Mouse (Mus musculus): ENCODE results near the gene Gm20388. TPM values are rescaled to one million over a fixed set of nuclear protein-coding genes. Genes with fewer than 3 reads are reported as not detected.

Gene Gm20388
- polyA plus RNA-seq, 1 experiment from 2014 or later: 3.6 TPM

DNA sequence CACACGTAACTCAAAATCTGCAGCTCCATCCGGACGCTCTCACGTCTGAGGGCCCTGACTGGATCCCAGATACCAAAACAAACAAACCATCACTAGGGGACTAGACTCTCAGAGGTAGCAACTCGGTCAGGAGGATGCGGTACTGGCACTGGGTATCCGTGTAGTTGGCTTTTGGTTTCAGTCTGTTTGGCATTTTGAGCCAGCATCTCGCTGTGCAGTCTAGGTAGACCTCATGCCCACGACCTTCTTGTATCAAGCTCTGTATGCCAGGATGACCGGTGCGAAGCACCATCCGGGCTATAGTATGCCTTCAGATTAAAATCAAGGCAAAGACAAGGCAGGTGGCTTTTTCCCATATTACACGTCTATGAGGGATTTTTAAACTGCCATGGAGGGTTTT is 3916.9 kb downstream of the Gm20388 start:
- 92% methylated on average over 13 of the region's 13 CpGs for WGBS
- Histone ChIP-seq H3K4me3 (no peak overlapping the region), H3K27ac (replicated peaks) (no peak overlapping the region), H3K27me3 (replicated peaks; ENCODE audit: low read depth, poor library complexity, severe bottlenecking) (no peaks in the 10 kb centered on the region), H3K4me1 (peaks cover 9% of the 10 kb centered on the region; the same call in 1 of the 2 replicates), H3K36me3 (replicated peaks) (peaks cover 100% of the 10 kb centered on the region), H3K9me3 (peaks cover 4% of the 10 kb centered on the region; the same call in 1 of the 2 replicates)
- no peak for DNase-seq (ENCODE audit: low spot score)

DNA sequence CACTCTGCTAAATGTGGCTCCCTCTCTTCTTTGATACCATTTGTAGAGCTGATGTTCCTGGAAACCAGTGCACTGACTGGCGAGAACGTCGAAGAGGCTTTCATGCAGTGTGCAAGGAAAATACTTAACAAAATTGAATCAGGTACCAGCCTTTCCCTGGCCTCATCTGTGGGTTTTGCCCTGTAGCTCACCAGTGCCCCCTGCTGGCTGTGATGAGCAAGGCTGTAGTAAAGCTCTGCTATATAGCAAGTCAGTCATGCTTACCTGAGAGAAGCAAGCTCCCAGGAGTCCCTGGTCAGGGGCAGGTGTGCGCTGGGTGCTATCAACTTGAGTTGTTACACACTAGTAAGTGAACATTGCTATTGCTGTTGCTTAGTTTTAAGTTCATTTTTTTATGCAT is 3922.1 kb downstream of the Gm20388 start:
- peak; percentile 52 for DNase-seq (ENCODE audit: low spot score)
- Histone ChIP-seq H3K4me3 (no peak overlapping the region), H3K27me3 (replicated peaks; ENCODE audit: low read depth, poor library complexity, severe bottlenecking) (no peaks in the 10 kb centered on the region), H3K4me1 (no peaks in the 10 kb centered on the region), H3K9me3 (no peaks in the 10 kb centered on the region), H3K27ac (replicated peaks) (no peak overlapping the region), H3K36me3 (replicated peaks) (peaks cover 100% of the 10 kb centered on the region)
- 95% methylated on average over 4 of the region's 4 CpGs for WGBS

DNA sequence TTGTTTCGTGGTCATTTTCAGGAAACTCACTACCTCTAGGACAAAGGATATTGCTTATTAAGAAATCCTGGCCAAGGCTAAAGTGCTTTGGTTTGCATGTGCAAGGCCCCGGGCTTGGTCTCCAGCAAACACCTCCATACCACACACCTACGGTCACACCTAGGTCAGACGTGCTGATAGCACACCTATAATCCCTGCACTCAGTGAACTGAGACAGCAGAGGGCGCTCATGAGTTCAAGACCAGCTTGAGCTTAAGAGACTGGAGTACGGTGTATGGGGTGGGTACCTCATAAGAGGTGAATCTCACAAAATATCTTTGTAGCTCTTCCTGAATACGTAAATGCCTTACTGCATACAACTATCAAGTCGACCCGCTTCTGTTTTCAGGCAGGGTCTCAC is 3924.8 kb downstream of the Gm20388 start:
- H3K36me3 ChIP-seq (replicated peaks): peaks cover 79% of the 10 kb centered on the region
- DNase-seq (ENCODE audit: low spot score): peak; percentile 59
- H3K27me3 ChIP-seq (replicated peaks; ENCODE audit: low read depth, poor library complexity, severe bottlenecking): no peaks in the 10 kb centered on the region
- no peak overlapping the region for H3K4me3 ChIP-seq
- H3K4me1 ChIP-seq: no peaks in the 10 kb centered on the region
- no peaks in the 10 kb centered on the region for H3K9me3 ChIP-seq
- 59% methylated on average over 9 of the region's 9 CpGs for WGBS
- no peak overlapping the region for H3K27ac ChIP-seq (replicated peaks)

DNA sequence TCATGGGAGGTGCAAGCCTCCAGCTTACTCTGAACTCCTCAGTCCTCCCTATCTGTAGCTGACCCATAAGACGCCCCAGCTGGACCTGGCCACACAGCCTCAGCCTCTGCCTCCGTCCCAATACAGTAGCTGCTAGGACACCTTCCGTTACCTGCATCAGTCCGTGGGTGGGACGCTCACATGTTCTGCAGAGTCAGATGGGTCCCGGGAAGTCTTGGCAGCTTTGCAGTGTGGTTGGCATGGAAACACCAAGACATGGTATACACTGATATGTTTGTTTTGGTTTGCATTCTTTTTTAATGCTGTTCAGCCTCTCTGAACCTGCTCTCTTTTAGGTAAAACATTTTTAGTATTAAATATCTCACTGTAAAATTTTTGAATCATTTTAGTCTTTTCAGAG is 3925.7 kb downstream of the Gm20388 start:
- DNase-seq (ENCODE audit: low spot score): no peak
- Histone ChIP-seq H3K9me3 (no peaks in the 10 kb centered on the region), H3K27ac (replicated peaks) (no peak overlapping the region), H3K4me1 (no peaks in the 10 kb centered on the region), H3K4me3 (no peak overlapping the region), H3K27me3 (replicated peaks; ENCODE audit: low read depth, poor library complexity, severe bottlenecking) (no peaks in the 10 kb centered on the region), H3K36me3 (replicated peaks) (peaks cover 76% of the 10 kb centered on the region)
- 91% methylated on average over 6 of the region's 6 CpGs for WGBS

DNA sequence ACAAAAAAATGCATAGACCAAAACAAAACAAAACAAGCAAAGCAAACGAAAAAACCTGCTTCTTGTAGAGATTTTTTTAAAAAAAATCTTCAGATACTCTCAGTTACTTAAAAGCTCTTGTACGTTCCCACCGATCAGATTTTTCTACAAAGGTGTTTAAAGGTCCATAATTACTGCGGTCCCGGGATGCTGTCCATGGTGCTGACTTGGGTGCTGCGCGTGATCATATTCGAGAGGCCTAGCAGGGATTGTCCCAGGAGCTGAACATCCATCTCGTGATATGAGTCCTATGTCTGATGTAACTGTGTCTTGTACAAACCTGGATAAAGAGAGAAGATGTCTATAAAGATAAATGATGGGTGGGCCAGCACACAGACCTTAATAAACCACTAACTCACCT is 3927.9 kb downstream of the Gm20388 start:
- WGBS: 73% methylated on average over 9 of the region's 9 CpGs
- peak; percentile 57 for DNase-seq (ENCODE audit: low spot score)
- peaks cover 68% of the 10 kb centered on the region for H3K36me3 ChIP-seq (replicated peaks)

DNA sequence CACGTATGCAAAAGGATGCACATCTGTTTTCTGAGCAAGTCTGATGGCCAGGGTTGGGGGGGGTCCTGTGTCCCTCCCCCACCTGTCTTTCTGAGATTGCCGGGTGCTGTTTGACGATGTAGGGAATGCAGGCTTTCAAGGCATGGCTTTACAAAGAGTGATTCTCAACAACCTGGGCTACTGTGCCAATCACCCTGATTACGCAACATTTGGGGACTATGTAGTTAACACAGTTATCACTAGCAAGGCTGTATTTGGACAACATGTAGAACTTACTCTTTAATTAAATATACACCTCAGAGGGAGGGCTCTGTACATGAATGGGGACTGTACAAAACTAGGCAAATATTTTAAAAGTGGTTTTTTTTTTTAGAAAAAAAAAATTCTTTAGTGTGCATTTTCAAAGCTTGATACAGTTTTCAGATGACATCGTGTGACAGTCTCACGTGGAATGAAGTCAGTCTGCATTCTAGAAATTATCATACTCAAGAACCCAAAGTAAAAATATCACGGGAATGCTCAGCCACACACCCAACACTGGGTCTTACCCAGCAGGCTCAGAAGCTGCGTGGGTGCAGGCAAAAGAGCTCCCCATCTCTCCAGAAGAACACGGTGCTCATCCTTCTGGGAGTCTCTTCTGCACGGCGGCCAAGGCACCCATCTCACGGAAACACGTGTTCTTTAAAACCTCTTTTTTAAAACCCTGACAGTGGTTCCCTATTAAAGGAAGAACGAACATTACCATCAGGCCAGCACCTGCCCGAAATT is 3930.1 kb downstream of the Gm20388 start:
- 92% methylated on average over 15 of the region's 15 CpGs for WGBS
- no peak for DNase-seq (ENCODE audit: low spot score)
- Histone ChIP-seq H3K36me3 (replicated peaks) (peaks cover 49% of the 10 kb centered on the region), H3K27me3 (replicated peaks; ENCODE audit: low read depth, poor library complexity, severe bottlenecking) (no peaks in the 10 kb centered on the region), H3K4me1 (0 out of 2 replicates have a peak, but pooled peaks cover 2% of the 10 kb centered on the region), H3K9me3 (no peaks in the 10 kb centered on the region), H3K27ac (replicated peaks) (no peak overlapping the region), H3K4me3 (no peak overlapping the region)

More for the DNA sequence above, 3927.9 kb downstream of the Gm20388 start:
- Histone ChIP-seq H3K27me3 (replicated peaks; ENCODE audit: low read depth, poor library complexity, severe bottlenecking) (no peaks in the 10 kb centered on the region), H3K9me3 (no peaks in the 10 kb centered on the region), H3K27ac (replicated peaks) (no peak overlapping the region), H3K4me3 (no peak overlapping the region), H3K4me1 (no peaks in the 10 kb centered on the region)

DNA sequence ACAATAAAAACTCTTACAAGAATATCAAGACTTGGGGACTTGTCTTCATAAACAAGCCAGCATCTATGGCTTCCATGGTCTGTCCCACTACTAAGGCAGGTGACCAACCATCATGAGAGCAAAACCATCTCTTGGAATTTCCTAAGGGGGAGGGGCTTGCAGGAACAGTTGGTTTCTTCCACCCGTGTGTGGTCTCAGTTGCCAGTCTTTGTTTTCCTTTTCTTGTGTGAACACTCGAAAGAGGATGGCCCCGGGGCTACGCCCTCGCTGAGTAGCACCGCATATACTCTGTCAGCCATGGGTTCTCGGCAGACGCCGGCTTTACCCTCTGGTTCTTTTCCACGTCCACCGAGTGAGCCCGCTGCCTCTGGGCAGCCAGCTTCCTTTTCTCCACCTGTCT is 3931.4 kb downstream of the Gm20388 start:
- peaks cover 6% of the 10 kb centered on the region; the same call in 1 of the 2 replicates for H3K4me1 ChIP-seq
- H3K4me3 ChIP-seq: no peak overlapping the region
- WGBS: 90% methylated on average over 12 of the region's 12 CpGs
- no peaks in the 10 kb centered on the region for H3K9me3 ChIP-seq
- H3K27me3 ChIP-seq (replicated peaks; ENCODE audit: low read depth, poor library complexity, severe bottlenecking): no peaks in the 10 kb centered on the region
- DNase-seq (ENCODE audit: low spot score): no peak
- H3K27ac ChIP-seq (replicated peaks): no peak overlapping the region
- H3K36me3 ChIP-seq (replicated peaks): peaks cover 36% of the 10 kb centered on the region

DNA sequence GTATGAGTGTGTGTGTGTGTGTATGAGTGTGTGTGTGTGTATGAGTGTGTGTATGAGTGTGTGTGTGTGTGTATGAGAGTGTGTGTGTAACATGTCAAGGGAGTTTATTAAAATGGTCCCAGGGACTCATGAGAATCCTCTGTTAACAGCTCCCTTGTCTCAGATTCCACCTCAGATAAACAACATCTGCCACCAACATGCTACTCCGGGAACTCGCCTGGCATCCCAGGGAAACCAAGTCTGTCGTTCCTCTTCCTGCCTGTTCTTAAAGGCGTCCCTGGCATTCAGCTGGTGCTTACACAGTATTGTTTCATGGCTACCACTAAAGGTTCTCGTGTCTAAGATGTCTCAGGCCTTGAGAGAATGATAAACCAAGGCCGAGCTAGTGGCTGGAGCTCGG is 3933.7 kb downstream of the Gm20388 start:
- no peaks in the 10 kb centered on the region for H3K9me3 ChIP-seq
- no peaks in the 10 kb centered on the region for H3K27me3 ChIP-seq (replicated peaks; ENCODE audit: low read depth, poor library complexity, severe bottlenecking)
- H3K27ac ChIP-seq (replicated peaks): no peak overlapping the region
- 88% methylated on average over 7 of the region's 7 CpGs for WGBS
- H3K4me3 ChIP-seq: no peak overlapping the region
- H3K36me3 ChIP-seq (replicated peaks): peaks cover 26% of the 10 kb centered on the region
- peaks cover 10% of the 10 kb centered on the region; the same call in 1 of the 2 replicates for H3K4me1 ChIP-seq
- DNase-seq (ENCODE audit: low spot score): no peak

DNA sequence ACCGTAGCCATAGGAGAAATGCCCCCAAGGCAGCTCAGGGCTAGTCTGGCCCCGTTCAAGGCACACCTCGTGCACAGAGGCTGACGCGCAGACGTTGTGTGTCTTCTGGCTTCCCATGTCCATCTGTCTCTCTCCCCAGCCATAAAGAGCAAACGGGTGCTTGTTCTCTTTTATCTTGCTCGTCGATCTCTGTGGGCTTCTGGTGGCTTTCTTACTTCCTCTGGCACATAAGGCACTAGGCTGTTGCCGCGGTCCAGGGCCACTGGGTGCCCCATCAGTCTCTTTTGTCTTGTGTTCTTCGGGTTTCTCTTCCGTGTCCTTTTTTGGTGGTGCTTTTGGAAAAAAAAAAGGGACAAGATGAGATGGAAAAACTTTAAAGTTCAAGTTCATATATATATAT is 3934.5 kb downstream of the Gm20388 start:
- H3K9me3 ChIP-seq: no peaks in the 10 kb centered on the region
- H3K4me1 ChIP-seq: peaks cover 10% of the 10 kb centered on the region; the same call in 1 of the 2 replicates
- peaks cover 26% of the 10 kb centered on the region for H3K36me3 ChIP-seq (replicated peaks)
- H3K27me3 ChIP-seq (replicated peaks; ENCODE audit: low read depth, poor library complexity, severe bottlenecking): no peaks in the 10 kb centered on the region
- H3K4me3 ChIP-seq: no peak overlapping the region
- WGBS: 92% methylated on average over 13 of the region's 13 CpGs
- no peak for DNase-seq (ENCODE audit: low spot score)
- H3K27ac ChIP-seq (replicated peaks): 0 out of 2 replicates have a peak overlapping the region, but pooled peaks have one; percentile 6

DNA sequence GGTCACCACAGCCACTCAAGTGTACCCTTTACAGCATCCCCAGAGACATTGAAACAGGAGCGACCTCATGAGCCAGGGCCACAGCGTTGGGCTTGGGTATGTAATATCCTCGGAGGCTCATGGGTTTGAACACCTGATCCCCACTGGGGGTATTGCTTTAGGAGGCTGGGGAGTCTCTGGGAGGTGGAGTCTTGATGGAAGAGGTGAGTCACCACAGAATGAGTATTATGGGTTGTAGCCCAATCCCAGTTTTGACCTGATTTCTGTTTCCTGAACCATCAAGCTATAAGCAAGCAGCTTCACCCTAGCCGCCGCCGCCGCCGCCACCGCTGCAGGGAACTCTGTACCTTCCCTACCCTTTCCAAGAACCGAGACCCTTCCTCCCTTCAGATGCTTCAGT is 3935.3 kb downstream of the Gm20388 start:
- no peak overlapping the region for H3K4me3 ChIP-seq
- H3K27ac ChIP-seq (replicated peaks): no peak overlapping the region
- H3K4me1 ChIP-seq: peaks cover 10% of the 10 kb centered on the region; the same call in 1 of the 2 replicates
- DNase-seq (ENCODE audit: low spot score): no peak
- H3K36me3 ChIP-seq (replicated peaks): peaks cover 21% of the 10 kb centered on the region
- no peaks in the 10 kb centered on the region for H3K9me3 ChIP-seq
- no peaks in the 10 kb centered on the region for H3K27me3 ChIP-seq (replicated peaks; ENCODE audit: low read depth, poor library complexity, severe bottlenecking)
- 92% methylated on average over 10 of the region's 10 CpGs for WGBS

DNA sequence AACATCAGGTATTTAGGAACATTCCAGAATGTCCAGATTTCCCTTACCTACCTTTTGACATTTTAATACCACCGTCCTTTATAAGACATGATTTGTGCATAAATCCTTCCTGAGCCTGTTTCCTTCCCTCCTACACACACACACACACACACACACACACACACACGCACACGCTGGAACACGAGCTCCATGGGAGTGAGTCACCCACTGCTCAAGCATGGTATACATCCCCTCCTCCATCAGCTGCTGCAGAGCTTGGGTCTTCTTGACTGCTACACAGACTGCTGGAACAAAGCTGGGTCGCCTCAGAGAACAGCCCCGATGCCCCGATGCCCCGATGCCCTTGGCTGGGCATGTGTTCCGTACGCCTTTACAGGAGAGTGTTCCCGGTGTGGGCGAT is 3935.9 kb downstream of the Gm20388 start:
- Histone ChIP-seq H3K4me1 (peaks cover 10% of the 10 kb centered on the region; the same call in 1 of the 2 replicates), H3K27ac (replicated peaks) (no peak overlapping the region), H3K27me3 (replicated peaks; ENCODE audit: low read depth, poor library complexity, severe bottlenecking) (no peaks in the 10 kb centered on the region), H3K36me3 (replicated peaks) (peaks cover 16% of the 10 kb centered on the region), H3K9me3 (no peaks in the 10 kb centered on the region), H3K4me3 (no peak overlapping the region)
- no peak for DNase-seq (ENCODE audit: low spot score)
- WGBS: 93% methylated on average over 12 of the region's 12 CpGs

DNA sequence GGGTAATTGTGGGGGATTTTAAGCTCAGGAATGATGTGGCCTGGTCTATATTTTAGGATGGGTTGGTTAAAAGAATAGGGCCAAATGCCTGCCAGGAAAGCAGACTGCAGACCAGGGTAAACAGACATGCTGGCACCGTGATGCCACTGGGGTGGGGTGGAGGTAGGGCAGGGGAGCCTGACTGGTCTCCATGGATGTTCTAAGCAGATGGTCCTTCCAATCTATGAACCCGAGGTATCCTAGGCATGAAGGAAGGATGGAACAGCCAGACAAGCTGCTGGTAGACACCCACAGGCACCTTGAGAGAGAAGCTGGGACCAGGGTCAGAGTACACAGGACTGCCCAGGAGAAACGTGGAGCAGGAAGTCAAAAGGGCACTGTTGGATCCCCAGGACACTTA is 3936.9 kb downstream of the Gm20388 start:
- no peaks in the 10 kb centered on the region for H3K27me3 ChIP-seq (replicated peaks; ENCODE audit: low read depth, poor library complexity, severe bottlenecking)
- WGBS: 57% methylated on average over 3 of the region's 3 CpGs
- H3K27ac ChIP-seq (replicated peaks): no peak overlapping the region
- H3K9me3 ChIP-seq: no peaks in the 10 kb centered on the region
- H3K4me3 ChIP-seq: no peak overlapping the region
- H3K4me1 ChIP-seq: peaks cover 10% of the 10 kb centered on the region; the same call in 1 of the 2 replicates
- DNase-seq (ENCODE audit: low spot score): no peak
- peaks cover 6% of the 10 kb centered on the region for H3K36me3 ChIP-seq (replicated peaks)

DNA sequence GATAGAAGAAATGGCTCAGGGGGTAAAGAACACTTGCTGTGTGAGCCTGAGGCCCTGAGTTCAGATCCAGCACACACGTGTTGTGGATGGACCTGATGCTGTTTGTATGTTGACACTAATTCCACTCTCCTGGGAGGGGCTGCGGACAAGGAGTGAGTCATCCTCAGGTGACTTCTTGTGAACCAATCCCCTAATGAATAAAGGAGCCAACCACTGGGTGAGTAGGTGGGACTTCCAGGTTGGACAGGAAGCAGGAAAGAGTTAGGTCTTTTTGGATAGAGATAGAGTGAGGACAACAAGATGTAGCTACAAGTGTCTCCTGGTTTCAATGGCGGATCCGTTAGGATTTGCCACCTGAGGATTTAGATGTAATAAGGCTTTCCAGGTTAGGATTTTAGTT is 3938.7 kb downstream of the Gm20388 start:
- DNase-seq (ENCODE audit: low spot score): no peak
- Histone ChIP-seq H3K4me3 (no peak overlapping the region), H3K9me3 (no peaks in the 10 kb centered on the region), H3K27me3 (replicated peaks; ENCODE audit: low read depth, poor library complexity, severe bottlenecking) (no peaks in the 10 kb centered on the region), H3K27ac (replicated peaks) (no peak overlapping the region), H3K36me3 (replicated peaks) (peaks cover 4% of the 10 kb centered on the region; the same call in 1 of the 2 replicates), H3K4me1 (peaks cover 10% of the 10 kb centered on the region; the same call in 1 of the 2 replicates)
- WGBS: 88% methylated on average over 4 of the region's 4 CpGs

Data from embryonic facial prominence, embryonic 10.5 days (tissue).